Mouse (Mus musculus) brain, embryonic 14.5 days (tissue): Measurements from ENCODE around the gene Rph3al.

Experiments
- CTCF ChIP-seq: fragments of 200-500 bp; IDR thresholded peaks from 2 replicates; pipeline ENCODE4 v1.5.1; 2012; ENCODE audit warnings: inconsistent platforms, mild to moderate bottlenecking, moderate library complexity, borderline replicate concordance; ENCODE audit not compliant: insufficient read depth, insufficient read length; ENCODE audit errors: extremely low read depth
- POLR2A ChIP-seq: fragments of 200-500 bp; IDR thresholded peaks from 2 replicates; pipeline ENCODE4 v1.6.1; 2012; ENCODE audit warnings: mild to moderate bottlenecking, inconsistent platforms, borderline replicate concordance; ENCODE audit not compliant: poor library complexity, insufficient read depth, insufficient read length, severe bottlenecking; ENCODE audit errors: extremely low read depth

DNA sequence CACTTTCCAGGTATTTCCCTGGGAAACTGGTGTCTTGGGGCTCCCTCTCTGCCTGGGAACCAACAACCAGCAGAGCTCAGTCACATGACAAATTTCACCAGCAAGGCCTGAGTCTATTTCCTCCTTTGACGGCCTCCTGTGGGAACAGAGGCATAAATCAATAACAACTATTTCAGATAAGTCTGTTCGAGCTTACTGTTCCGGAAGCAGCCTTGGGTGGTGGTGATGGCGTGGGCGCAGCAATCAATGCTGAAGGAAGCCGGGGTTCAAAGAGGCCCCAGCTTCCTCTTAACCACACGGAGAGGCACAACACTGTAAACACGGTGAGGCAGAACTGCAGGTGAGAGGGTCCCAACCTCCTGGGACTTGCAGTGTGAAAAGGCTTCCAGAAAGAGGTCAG, 38.5 kb upstream of the Rph3al start:
- TF ChIP-seq CTCF, result no peak
- no peak for TF ChIP-seq POLR2A
